Mouse (Mus musculus) inflammation-experienced regulatory T-cells (primary cell): Measurements from ENCODE around the gene Rabl6. TPM values are rescaled to one million over a fixed set of nuclear protein-coding genes. Genes with fewer than 3 reads are reported as not detected.

Experiments used
- polyA plus RNA-seq, 2 experiments: library from polyadenylated mRNA; unstranded; fragments of 100-300 nt; shearing (Covaris generic); gene quantifications; one replicate each; pipeline ENCODE4 v1.2.1; 2017

The Rabl6 gene
- polyA plus RNA-seq: 10 to 100 TPM; 41.1 to 47.1 TPM

GRCm38 (mm10) chr2:25607761-25608622 is at the start of gene Rabl6:
Gene Rabl6 (minus strand): TSS chr2:25608521.

DNA sequence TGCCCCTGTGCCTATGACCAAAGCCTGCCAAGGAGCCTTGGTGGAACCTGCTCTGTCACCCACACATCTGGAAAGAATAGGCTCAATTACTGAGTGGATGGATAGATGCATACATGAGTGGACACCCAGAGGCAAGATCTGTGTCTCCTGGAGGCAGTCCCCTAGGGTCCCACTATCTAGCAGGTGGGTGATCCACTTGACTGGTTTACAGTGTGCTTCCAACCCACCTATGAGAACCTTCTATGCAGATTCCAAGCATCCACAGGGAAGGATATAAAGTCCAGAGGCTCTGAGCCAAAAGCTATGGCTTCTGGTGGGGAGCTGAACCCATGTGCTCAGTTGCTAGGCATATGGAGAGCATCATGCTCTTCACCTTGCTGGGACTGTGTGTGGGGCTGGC is 49.3 kb upstream of the Rabl6 start, which contains the start of gene Lcn5:
Lcn5 (plus strand) TSS at position 301 of the 400 bp plus-strand sequence.

DNA sequence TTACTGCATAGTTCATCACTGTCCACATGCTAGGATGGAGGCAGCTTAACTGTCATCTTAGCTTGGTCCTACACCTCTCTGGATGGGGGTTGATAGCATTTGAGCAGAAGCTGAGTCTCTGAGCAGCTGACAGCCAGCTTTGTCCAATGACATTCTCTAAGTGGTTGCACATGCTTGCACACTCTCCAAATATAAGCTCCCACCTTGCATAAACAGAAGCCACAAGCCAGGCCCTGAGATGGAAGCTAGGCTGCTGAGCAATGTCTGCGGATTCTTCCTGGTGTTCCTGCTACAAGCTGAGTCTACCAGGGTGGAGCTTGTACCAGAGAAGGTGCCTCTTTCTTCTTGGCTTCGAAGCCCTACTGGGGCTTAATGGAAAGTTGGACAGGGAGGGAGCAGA is 44.6 kb upstream of the Rabl6 start, which contains the start of gene Lcn8:
Lcn8 (plus strand) TSS at position 219 of the 400 bp plus-strand sequence.

DNA sequence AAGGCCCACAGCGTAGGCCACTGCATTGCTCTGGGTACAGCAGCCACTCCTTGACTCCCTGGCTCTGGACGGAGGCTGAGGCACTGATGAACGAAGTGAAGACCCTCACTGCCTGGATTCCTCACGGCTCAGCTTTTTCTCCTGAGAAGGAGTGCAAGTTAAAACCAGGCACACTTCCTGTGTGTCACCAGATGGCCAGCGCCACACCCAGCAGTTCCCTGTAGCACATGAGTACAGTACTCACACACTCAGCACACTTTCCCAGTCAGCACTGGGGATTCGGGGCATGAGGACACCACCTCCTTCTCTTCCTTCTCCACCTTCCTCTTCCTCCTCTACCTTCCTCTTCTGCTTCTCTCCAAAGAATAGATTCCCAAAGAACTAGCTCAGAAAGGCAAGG is 19.5 kb upstream of the Rabl6 start, which contains the start of gene Fcna:
Fcna (minus strand) TSS at position 220 of the 400 bp plus-strand sequence.

DNA sequence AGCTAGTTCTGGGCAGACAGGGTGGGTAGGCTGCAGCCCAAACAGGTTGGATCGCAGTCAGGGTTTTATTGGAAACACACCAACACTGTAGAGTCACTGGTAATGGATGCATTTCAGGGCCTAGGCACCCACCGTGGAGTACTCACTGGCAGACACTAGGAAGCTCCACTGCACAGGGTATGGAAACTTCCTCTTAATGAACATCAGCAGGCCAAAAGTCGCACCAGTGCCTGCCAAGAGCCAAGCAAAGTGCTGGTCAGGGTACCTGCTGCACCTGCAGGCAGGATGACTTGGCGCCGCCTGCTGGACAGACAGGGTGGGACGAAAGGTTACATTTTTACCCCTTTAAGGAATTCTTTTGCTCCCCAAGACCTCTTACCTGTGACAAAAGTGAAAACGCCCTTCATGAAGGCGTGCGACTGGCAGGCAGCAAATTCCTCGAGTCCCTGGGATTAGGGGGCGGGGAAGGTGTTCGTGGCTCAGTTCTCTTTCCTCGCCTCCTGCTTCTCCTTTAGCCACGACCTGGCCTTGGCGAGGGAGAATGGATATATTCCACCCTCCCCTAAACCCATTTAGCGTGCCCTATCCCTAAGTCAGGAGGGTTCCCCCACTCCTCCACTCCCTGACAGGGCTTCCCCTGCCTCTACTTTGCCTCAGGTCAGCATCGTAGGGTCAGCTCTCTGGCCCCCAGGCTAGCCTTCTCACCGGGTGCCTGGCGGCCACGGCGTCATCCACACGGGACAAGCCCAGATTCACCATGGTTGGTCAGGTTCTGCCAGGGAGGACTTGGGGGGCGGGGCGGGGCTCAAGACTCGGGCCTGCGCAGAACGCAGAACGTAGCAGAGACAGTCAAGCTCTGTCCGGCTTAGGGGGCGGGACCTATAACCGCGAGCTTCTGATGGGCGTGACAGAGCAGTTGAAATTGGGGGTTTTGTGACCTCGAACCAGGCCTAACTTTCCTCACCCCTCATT is 13.2 kb upstream of the Rabl6 start, which contains the start of gene Tmem141:
Tmem141 (minus strand) TSS at position 777 of the 972 bp plus-strand sequence.

GRCm38 (mm10) chr2:25617578-25617977 is 9.3 kb upstream of the Rabl6 start, which contains the start of gene Ccdc183:
Gene Ccdc183 (minus strand): TSS chr2:25617678.

GRCm38 (mm10) chr2:25581294-25581864 is 26.9 kb downstream of the Rabl6 start, which contains the start of gene Ajm1:
Gene Ajm1 (minus strand): TSS chr2:25581757.

GRCm38 (mm10) chr2:25574579-25575431 is 33.5 kb downstream of the Rabl6 start, which contains the start of the genes Mamdc4 and Phpt1:
Gene Mamdc4 (minus strand): TSS chr2:25574845.
Gene Phpt1 (minus strand): TSS chr2:25575224.

GRCm38 (mm10) chr2:25557221-25557963 is 50.9 kb downstream of the Rabl6 start, which contains the start of gene Edf1:
Gene Edf1 (plus strand): TSS chr2:25557847.

DNA sequence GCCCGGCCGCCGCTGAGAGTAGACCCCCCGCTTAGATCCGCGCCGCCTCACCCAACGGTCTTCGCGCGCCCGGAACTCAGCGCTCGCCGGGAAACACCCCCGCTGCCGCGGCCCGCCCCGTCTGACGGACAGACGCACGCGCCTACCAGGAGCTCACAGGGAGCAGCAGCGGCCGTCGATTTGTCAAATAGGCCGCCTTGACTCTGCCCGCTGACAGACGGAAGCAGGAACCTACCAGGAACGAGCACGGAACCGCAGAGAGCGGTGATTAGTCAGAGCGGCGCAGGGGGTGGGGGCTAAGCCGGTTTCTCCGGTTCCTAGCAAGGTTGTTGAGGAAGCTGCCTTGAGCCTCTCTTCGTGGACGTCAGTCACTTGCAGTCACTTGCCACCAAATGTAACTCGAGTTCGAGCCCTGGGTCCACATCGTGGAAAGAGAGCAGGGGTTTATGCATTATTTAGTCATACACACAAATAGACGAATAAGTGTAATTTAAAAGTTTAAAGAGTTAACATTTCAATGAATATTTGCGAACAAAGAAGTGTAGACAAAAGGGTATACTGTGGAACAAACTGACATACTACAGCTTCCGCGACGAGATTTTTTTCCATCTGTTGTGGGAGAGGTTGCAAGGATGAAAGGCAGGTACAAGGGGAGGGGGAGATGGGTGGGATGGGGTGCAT is 61.4 kb downstream of the Rabl6 start, which contains the start of gene Traf2:
Traf2 (minus strand) TSS at position 130 of the 681 bp plus-strand sequence.

Other genes starting within 250 kb of the Rabl6 start
- gene Uap1l1, start 242.8 kb downstream of the Rabl6 start, polyA plus RNA-seq: 10 to 100 TPM; 30.5 to 53.8 TPM
- gene Sapcd2, start 236.2 kb downstream of the Rabl6 start, polyA plus RNA-seq: under 1 TPM in 1 of 2 experiments, not detected in 1; 0.40 TPM
- under 1 TPM in 1 of 2 experiments, not detected in 1; 0.40 TPM for gene Entpd2, start 212.6 kb downstream of the Rabl6 start, polyA plus RNA-seq
- 1 to 10 TPM; 4.3 to 6.2 TPM for gene Npdc1, start 209.2 kb downstream of the Rabl6 start, polyA plus RNA-seq
- gene Fut7, start 185.3 kb downstream of the Rabl6 start, polyA plus RNA-seq: 10 to 100 TPM in 1 of 2 experiments, 1 to 10 TPM in 1; 8.5 to 21.4 TPM
- 10 to 100 TPM; 62.8 to 67.6 TPM for gene Abca2, start 179.8 kb downstream of the Rabl6 start, polyA plus RNA-seq
- gene Clic3, start 151.7 kb downstream of the Rabl6 start, polyA plus RNA-seq: 1 to 10 TPM; 3.4 to 4.3 TPM
- 100 to 1,000 TPM in 1 of 2 experiments, 10 to 100 TPM in 1; 95.5 to 104 TPM for gene Paxx, start 147.4 kb downstream of the Rabl6 start, polyA plus RNA-seq
- gene Ptgds, start 138.5 kb downstream of the Rabl6 start, polyA plus RNA-seq: under 1 TPM in 1 of 2 experiments, not detected in 1; 0.37 TPM
- not detected for gene Lcn12, start 114.6 kb downstream of the Rabl6 start, polyA plus RNA-seq
- gene Fbxw5, start 107.8 kb downstream of the Rabl6 start, polyA plus RNA-seq: 100 to 1,000 TPM; 107 to 134 TPM
- 1 to 10 TPM; 7.5 to 9.3 TPM for gene C8g, start 106.8 kb downstream of the Rabl6 start, polyA plus RNA-seq
- gene Traf2, start 61.6 kb downstream of the Rabl6 start, polyA plus RNA-seq: 10 to 100 TPM; 82.2 to 87.8 TPM
- gene Edf1, start 50.7 kb downstream of the Rabl6 start, polyA plus RNA-seq: 100 to 1,000 TPM; 335 to 382 TPM
- gene Mamdc4, start 33.7 kb downstream of the Rabl6 start, polyA plus RNA-seq: 1 to 10 TPM in 1 of 2 experiments, under 1 TPM in 1; 0.58 to 1.6 TPM
- gene Phpt1, start 33.3 kb downstream of the Rabl6 start, polyA plus RNA-seq: 10 to 100 TPM; 53.8 to 59.8 TPM
- gene Ajm1, start 26.8 kb downstream of the Rabl6 start, polyA plus RNA-seq: 1 to 10 TPM in 1 of 2 experiments, under 1 TPM in 1; 0.93 to 1.2 TPM
- gene Ccdc183, start 9.2 kb upstream of the Rabl6 start, polyA plus RNA-seq: not detected
- gene Tmem141, start 13.5 kb upstream of the Rabl6 start, polyA plus RNA-seq: 1 to 10 TPM; 4.1 TPM
- 10 to 100 TPM in 1 of 2 experiments, not detected in 1; 18.1 TPM for gene Fcna, start 19.5 kb upstream of the Rabl6 start, polyA plus RNA-seq
- gene Lcn8, start 44.6 kb upstream of the Rabl6 start, polyA plus RNA-seq: not detected
- gene Lcn5, start 49.4 kb upstream of the Rabl6 start, polyA plus RNA-seq: not detected
- under 1 TPM in 1 of 2 experiments, not detected in 1; 0.33 TPM for gene Lcn6, start 68.3 kb upstream of the Rabl6 start, polyA plus RNA-seq
- gene Lcn10, start 74.2 kb upstream of the Rabl6 start, polyA plus RNA-seq: 1 to 10 TPM in 1 of 2 experiments, not detected in 1; 1.0 TPM
- gene Obp2a, start 91.5 kb upstream of the Rabl6 start, polyA plus RNA-seq: 1 to 10 TPM in 1 of 2 experiments, not detected in 1; 1.3 TPM
- gene Bmyc, start 98.2 kb upstream of the Rabl6 start, polyA plus RNA-seq: 100 to 1,000 TPM in 1 of 2 experiments, 10 to 100 TPM in 1; 88.1 to 160 TPM
- not detected for gene Obp2b, start 128.5 kb upstream of the Rabl6 start, polyA plus RNA-seq
- gene Lcn3, start 157.0 kb upstream of the Rabl6 start, polyA plus RNA-seq: not detected
- gene Lcn11, start 168.5 kb upstream of the Rabl6 start, polyA plus RNA-seq: under 1 TPM in 1 of 2 experiments, not detected in 1; 0.45 TPM
- not detected for gene Gm13539, start 173.7 kb upstream of the Rabl6 start, polyA plus RNA-seq
- under 1 TPM in 1 of 2 experiments, not detected in 1; 0.53 TPM for gene Glt6d1, start 207.3 kb upstream of the Rabl6 start, polyA plus RNA-seq
- not detected for gene Lcn9, start 214.6 kb upstream of the Rabl6 start, polyA plus RNA-seq
- 1 to 10 TPM in 1 of 2 experiments, under 1 TPM in 1; 0.51 to 1.3 TPM for gene Sohlh1, start 238.7 kb upstream of the Rabl6 start, polyA plus RNA-seq